Mouse (Mus musculus) cortical plate, adult 2 months (tissue): ENCODE data around the gene Prdm11.

Source experiments
- CTCF ChIP-seq: fragments of 200-500 bp; IDR thresholded peaks from 2 replicates; pipeline ENCODE4 v1.5.1; 2011; ENCODE audit warnings: mild to moderate bottlenecking, control low read depth, low read length; ENCODE audit not compliant: insufficient read depth; ENCODE audit errors: extremely low read depth
- POLR2A ChIP-seq: fragments of 200-500 bp; IDR thresholded peaks from 2 replicates; pipeline ENCODE4 v1.6.1; 2011; ENCODE audit warnings: mild to moderate bottlenecking, low read length, control low read depth; ENCODE audit not compliant: insufficient read depth; ENCODE audit errors: extremely low read depth

DNA sequence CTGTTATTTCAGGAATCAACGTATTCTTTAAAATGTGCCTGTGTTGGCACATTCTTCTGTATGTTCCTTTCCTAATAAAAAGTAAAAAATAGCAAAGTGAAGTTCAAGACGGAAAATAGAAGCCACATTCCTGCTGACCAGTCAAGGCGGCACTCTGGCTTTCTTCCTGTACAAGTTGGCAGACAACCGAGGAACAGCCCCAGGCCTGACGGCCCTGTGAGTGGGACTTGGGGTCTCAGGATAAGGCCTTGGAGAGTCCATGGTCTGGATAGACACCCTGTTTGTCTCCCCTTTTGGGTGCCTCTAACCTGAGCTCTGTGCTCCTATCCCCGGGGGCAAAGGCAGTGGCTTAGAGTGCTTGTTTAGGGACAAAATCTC lies 30.6 kb upstream of the Prdm11 start:
- TF ChIP-seq POLR2A (no peak), CTCF (no peak)
